14 mouse cellular contexts compared by ENCODE assay signal in genomic region chr6:54165246-54165645, GRCm38 (mm10).
DNase-seq lines count a peak whose midpoint lies in the region; ATAC-seq and TF ChIP-seq lines count a peak whose summit lies in the region.
"Had no signal": no experiment of that assay in that cellular context is flagged by ENCODE, and none has a peak within 500 bp of the region (broad histone marks: within the 10 kb centered on the region; RNA-seq: fewer than 3 reads in every experiment).

No protein-coding gene starts in this region.

- H3K36me3 ChIP-seq in ES-E14 (ENCODE audit: control insufficient read depth, insufficient read depth, low read length, poor library complexity, severe bottlenecking): no peaks in the 10 kb centered on the region
- H3K36me3 ChIP-seq: embryonic facial prominence, embryonic 13.5 days; embryonic facial prominence, embryonic 15.5 days; forebrain, embryonic 10.5 days; forebrain, embryonic 12.5 days had no signal

- no peaks in the 10 kb centered on the region for H3K9me3 ChIP-seq in ES-E14 (ENCODE audit: control insufficient read depth, insufficient read depth, low read depth, low read length)
- H3K9me3 ChIP-seq: embryonic facial prominence, embryonic 13.5 days; embryonic facial prominence, embryonic 15.5 days; forebrain, embryonic 10.5 days; forebrain, embryonic 12.5 days had no signal

- no peaks in the 10 kb centered on the region for H3K4me1 ChIP-seq in ES-E14 (ENCODE audit: control insufficient read depth in 2 of 2, insufficient read depth in 2 of 2, low read length in 2 of 2, poor library complexity in 1 of 2)

- intact Hi-C loops in heart, postnatal 14 days (cut with DNase I): loop anchor here (1.0 kb wide), 1 partner anchor 131 kb away; no protein-coding TSS in a partner anchor

- H3K9ac ChIP-seq in ES-E14 (ENCODE audit: insufficient read depth, low read depth, low read length, poor library complexity, severe bottlenecking): no peak overlapping the region
- H3K9ac ChIP-seq: embryonic facial prominence, embryonic 13.5 days; embryonic facial prominence, embryonic 15.5 days; forebrain, embryonic 12.5 days had no signal

- peak; percentile 40 for DNase-seq in heart, adult 11 months
- DNase-seq in heart, postnatal 14 days: no peak
- DNase-seq in ES-CJ7 (ENCODE audit: low read depth, low spot score) (peak; percentile 21), ES-E14 (ENCODE audit: low read depth, low spot score) (peak; percentile 12), ZHBTc4 (ENCODE audit: low read depth, low spot score) (peak; percentile 74)
- DNase-seq in lung, adult 18-20 months: no peak

- H3K4me3 ChIP-seq in ES-E14 (ENCODE audit: insufficient read depth in 1 of 2, low read depth in 1 of 2, low read length in 2 of 2, poor library complexity in 1 of 2, severe bottlenecking in 1 of 2): no peak overlapping the region
- H3K4me3 ChIP-seq: embryonic facial prominence, embryonic 13.5 days; embryonic facial prominence, embryonic 15.5 days; erythroblast, embryonic 14.5 days; forebrain, embryonic 10.5 days; forebrain, embryonic 12.5 days had no signal

- no peak for ATAC-seq in granulocyte monocyte progenitor cell, adult 5-6 weeks (replicated peaks; ENCODE audit: poor library complexity, severe bottlenecking)
- ATAC-seq: forebrain, embryonic 14.5 days; forebrain, embryonic 16.5 days had no signal

- no peak overlapping the region for H3K27ac ChIP-seq in ES-E14 (ENCODE audit: insufficient read depth, low read depth, low read length, poor library complexity, severe bottlenecking)
- H3K27ac ChIP-seq: embryonic facial prominence, embryonic 13.5 days; embryonic facial prominence, embryonic 15.5 days; forebrain, embryonic 10.5 days; forebrain, embryonic 12.5 days had no signal

- in situ Hi-C loops in ES-E14 (cut with MboI; ENCODE audit: low sequenced_read_pairs in 2 of 2, unreplicated experiment in 2 of 2): no loop called here

TF ChIP-seq in ES-E14, 5 proteins besides CTCF, POLR2A, EP300 and RAD21:
- TF ChIP-seq MAFK (IDR thresholded peaks at IDR 0.05; ENCODE audit: insufficient read depth, low read depth, low read length) (no peak), HCFC1 (IDR thresholded peaks at IDR 0.05; ENCODE audit: borderline replicate concordance, insufficient read depth, low read length) (peak; percentile 47; the same call in 1 of the 2 replicates)

Comparison
In these comparisons a context has a peak if more than half of its experiments do, and no peak if none do; other contexts are left out.
1. DNase-seq: peak in heart, adult 11 months (single experiment), ES-CJ7 (single experiment), ES-E14 (single experiment) and ZHBTc4 (single experiment); none in heart, postnatal 14 days (0 of 2) and lung, adult 18-20 months (0 of 2).